Mouse (Mus musculus) c-Kit-positive CD71-positive TER-119-positive erythroid progenitor cells, embryonic 14.5 days (primary cell): ENCODE data around the gene Cadm1.

Source experiments
- DNase-seq: peaks from one replicate; pipeline ENCODE4 v3.0.0-alpha.2; 2013; ENCODE audit warnings: low spot score

Cadm1 gene

GRCm38 (mm10) chr9:47802527-47802926, 272.6 kb downstream of the Cadm1 start:
- no peak for DNase-seq

DNA sequence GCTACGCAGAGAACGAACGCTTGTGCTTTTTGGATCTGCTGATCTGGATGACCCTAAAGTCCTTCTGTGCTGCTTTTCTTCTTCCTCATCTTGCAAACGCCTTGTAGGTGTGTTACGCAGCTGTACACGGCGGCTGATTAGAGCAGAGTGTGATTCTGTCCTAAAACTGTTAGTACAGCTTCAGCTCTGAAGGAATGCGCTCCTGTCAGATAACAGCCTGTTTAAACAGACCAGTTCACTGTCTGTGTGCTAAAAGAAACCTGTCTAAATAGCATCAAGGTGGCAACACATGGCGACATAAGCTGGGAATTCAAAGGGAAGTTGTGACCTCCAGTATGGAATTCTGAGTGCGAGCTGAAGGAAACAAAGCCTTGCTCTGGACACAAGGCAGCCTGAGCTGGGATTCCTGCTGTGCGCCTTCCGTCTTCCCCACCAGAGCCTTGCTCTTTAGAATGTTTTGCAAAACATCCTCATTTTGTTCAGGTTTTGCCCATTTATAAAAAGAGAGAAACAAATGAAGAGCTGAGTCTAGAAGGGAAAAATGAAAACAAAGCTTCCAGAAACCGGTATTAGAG, 273.6 kb downstream of the Cadm1 start:
- no peak for DNase-seq

DNA sequence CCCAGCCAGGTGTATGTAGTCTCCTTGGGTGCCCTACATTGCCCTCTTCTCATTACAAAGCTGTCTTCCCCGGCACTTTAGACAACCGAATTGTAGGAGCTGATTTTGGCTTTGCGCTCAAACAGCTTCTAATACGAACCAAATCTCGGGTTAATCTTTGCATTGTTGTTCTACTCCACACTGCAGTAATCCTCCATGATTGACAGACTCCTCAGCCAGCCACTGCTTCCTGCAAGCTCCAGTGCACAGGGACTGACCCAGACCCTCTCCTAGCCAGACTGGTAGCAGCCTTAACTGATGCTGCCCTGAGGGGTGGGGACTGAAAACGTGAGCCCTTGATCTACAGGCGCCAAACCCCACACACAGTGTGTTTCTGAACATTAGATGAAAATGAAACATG, 275.7 kb downstream of the Cadm1 start:
- no peak for DNase-seq

DNA sequence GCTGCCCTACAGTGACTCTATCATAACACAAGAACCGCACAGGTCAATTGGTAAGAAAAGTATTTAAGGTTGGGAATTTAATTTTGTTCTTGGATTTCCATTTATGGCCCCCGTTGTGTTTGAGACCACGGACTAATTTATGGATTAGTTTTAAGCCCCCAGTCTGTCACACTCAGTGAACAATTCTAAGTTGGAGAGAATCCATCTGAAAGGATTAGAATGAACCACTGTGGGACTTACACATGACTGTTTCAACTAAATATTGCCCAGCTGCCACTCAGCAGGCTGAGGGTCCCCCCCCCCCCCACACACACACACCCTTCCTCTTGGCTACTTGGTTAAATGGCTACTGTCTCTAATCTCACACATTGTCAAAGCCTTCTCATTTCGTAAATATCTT, 295.7 kb downstream of the Cadm1 start:
- DNase-seq, result no peak

- DNase-seq, result no peak
These were observed 298.8 kb downstream of the Cadm1 start for GRCm38 (mm10) chr9:47828762-47829161.

- DNase-seq, result no peak
These were observed 299.2 kb downstream of the Cadm1 start for GRCm38 (mm10) chr9:47829204-47829603.

GRCm38 (mm10) chr9:47829846-47830245, 299.9 kb downstream of the Cadm1 start:
- DNase-seq, result no peak

- DNase-seq, result no peak
These were observed 301.4 kb downstream of the Cadm1 start for GRCm38 (mm10) chr9:47831412-47831811.

GRCm38 (mm10) chr9:47838170-47838569, 308.2 kb downstream of the Cadm1 start:
- no peak for DNase-seq

GRCm38 (mm10) chr9:47838890-47839691, 309.1 kb downstream of the Cadm1 start:
- no peak for DNase-seq

- no peak for DNase-seq
These were observed 309.7 kb downstream of the Cadm1 start for GRCm38 (mm10) chr9:47839692-47840025.

GRCm38 (mm10) chr9:47843328-47843727, 313.4 kb downstream of the Cadm1 start:
- DNase-seq, result no peak

GRCm38 (mm10) chr9:47846275-47846674, 316.3 kb downstream of the Cadm1 start:
- no peak for DNase-seq

GRCm38 (mm10) chr9:47846926-47847325, 317.0 kb downstream of the Cadm1 start:
- DNase-seq, result no peak

GRCm38 (mm10) chr9:47847797-47848196, 317.8 kb downstream of the Cadm1 start:
- DNase-seq, result no peak

- DNase-seq, result no peak
These were observed 318.8 kb downstream of the Cadm1 start for GRCm38 (mm10) chr9:47848745-47849144.

DNA sequence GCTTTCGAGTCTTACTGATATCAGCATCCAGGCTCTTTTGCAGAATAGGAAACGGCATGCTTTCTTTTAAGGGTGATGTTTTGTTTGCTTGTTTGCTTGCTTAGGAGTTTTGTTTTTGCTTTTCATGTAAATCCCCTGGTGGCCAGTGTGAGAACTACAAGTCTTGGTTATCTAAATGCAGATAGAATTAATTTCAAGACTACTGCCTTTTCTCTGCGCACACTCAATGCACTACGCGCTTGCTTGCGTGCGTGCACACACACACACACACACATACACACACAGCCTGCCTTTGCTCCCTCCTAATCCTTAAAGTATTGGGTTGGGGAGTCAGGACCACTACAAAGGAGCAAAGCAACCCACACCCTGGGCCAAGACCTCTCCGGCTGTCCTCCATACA, 326.3 kb downstream of the Cadm1 start:
- peak; percentile 9 for DNase-seq

DNA sequence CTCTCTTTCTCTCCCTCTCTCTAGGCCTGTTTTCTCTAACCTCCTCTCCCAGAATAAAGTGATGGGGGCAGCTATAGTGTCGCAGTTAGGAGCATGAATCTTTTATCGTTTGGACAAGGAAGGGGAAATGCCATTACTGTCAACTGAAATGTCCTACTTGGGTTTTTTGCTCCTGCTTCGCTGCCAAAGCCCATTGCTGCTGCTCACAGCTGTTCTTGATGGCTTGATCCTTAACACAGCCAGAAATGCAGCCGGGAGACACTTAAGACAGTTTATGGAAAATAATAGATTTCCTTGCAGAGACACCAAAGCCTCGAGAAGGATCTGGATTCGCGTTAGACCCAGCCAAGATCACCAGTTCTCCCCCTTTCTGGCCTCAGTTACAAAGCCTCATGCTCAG, 327.3 kb downstream of the Cadm1 start:
- DNase-seq, result no peak

DNA sequence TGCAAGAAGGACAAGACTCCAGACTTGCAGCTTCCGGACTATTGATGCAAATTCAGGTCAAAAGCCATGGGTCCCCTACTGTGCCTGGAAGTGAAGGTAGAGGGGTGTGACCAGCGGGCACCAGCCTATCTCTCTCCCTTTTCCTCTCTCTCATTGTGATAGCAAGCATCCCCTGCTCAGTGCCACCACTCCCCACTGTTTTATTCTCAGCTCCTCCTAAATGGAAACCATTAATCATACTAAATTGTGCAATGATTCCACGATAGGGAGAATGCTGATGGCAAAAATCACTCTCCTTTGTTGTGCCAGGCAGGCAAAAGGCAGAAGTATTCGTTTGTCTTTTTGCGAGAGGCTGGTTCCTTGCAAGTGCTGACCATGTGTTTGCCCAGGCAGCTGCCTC, 328.2 kb downstream of the Cadm1 start:
- no peak for DNase-seq

DNA sequence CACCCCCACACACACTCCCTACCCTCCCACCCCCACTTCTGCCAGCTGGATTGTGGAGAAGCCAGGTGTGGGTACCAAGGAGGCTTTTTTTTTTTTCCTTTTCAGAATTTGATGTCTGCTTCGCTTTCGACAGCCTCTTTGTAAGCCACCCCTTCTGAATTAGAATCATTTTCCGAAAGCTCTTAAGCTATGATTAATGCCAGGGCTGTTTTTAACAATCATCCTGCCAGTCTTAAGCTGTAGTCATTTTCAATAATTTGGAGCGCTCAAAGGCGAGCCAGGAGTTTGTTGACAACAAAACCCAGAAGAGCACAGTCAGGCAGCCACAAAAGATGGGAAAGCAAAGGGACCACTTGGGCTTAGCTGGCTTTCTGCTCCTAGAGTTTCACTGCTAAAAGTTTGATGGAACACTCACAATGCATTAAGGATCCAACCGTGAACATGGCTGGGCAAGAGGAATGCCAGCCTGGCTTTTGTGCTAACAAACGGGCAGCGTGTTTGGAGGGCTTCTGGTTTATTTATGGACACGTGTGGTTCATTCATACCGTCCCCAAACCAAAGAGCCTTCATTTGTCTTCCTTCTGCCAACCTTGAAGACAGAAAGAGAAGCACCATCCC, 328.9 kb downstream of the Cadm1 start:
- DNase-seq, result no peak

- no peak for DNase-seq
These were observed 331.0 kb downstream of the Cadm1 start for GRCm38 (mm10) chr9:47860994-47861393.

DNA sequence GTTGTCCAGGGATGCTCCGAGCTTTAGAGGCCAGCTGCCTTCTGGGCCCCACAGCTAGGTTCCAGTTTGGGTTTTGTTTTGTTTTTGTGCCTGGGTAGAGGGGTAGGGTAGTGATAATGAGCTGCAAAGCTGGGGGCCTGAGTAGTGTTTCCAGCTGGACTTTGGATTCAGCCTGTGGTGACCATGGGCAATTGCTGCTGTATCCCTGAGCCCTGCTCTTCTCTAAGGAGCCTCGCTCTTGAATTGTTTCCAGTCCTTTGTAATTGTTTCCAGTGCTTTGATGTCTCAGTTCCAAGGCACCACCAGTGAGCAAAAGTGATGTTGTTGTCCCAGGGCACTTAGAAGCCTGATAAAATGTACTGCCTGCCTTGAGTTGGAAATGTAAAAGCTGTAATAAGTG, 331.8 kb downstream of the Cadm1 start:
- DNase-seq, result no peak

- DNase-seq, result no peak
These were observed 336.0 kb downstream of the Cadm1 start for GRCm38 (mm10) chr9:47866001-47866400.

DNA sequence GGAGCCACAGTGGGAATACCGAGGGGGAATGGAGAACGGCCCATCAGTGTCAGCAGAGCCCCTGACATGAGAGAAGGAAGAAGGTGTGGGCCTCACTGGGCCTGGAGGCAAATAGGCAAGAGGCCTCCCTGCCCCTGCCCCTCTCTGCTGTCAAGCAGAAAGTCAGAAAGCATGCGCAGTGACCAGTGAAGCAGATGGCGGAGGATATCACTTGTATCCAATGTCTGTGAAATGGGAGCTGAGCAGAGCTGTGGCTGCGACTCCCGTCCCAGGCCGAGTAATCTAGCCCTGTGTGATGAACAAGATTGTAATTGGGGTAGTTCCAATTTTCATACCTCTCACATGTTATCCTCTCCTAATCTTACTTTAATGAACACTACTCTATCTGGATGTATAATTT, 337.5 kb downstream of the Cadm1 start:
- DNase-seq, result no peak
